Mouse (Mus musculus) adrenal gland, adult 18-20 months (tissue): ENCODE measurements around the gene 4921524J17Rik. TPM values are rescaled to one million over a fixed set of nuclear protein-coding genes. Genes with fewer than 3 reads are reported as not detected.
A peak's percentile ranks its signal among the peaks of the same experiment; 100 is the strongest.

Experiments used
- DNase-seq, 2 experiments: peaks; one replicate each; pipeline ENCODE4 v3.0.0; 2021 to 2022; ENCODE audit warnings: low spot score in 2 of 2
- long read RNA-seq, 2 experiments: library from polyadenylated mRNA; stranded (forward); transcript quantifications; one replicate each; pipeline ENCODE4 v2.0.0; 2021
- total RNA-seq, 2 experiments: library from RNA; stranded (reverse); gene quantifications; 1 replicate in 1 of 2; 2 replicates in 1 of 2; pipeline ENCODE4 v1.2.3; 2021

Gene 4921524J17Rik
- total RNA-seq = 10 to 100 TPM; 16.8 to 34.1 TPM
- long read RNA-seq, experiment 1, transcript 4921524J17Rik-201 (4 exons, 1,587 nt) = major isoform, 12 of 14 reads
- long read RNA-seq, experiment 1, partial matches to known transcripts = 0 of 14 reads
- long read RNA-seq, experiment 1, other reads (novel, unspliced or antisense) = 1 of 14 reads
- long read RNA-seq, experiment 2, transcript 4921524J17Rik-202 (3 exons, 419 nt) = minor isoform, 5 of 63 reads
- long read RNA-seq, experiment 2, transcript 4921524J17Rik-201 (4 exons, 1,587 nt) = major isoform, 54 of 63 reads
- long read RNA-seq, experiment 2, partial matches to known transcripts = 2 of 63 reads
- long read RNA-seq, experiment 2, other reads (novel, unspliced or antisense) = 2 of 63 reads

DNA sequence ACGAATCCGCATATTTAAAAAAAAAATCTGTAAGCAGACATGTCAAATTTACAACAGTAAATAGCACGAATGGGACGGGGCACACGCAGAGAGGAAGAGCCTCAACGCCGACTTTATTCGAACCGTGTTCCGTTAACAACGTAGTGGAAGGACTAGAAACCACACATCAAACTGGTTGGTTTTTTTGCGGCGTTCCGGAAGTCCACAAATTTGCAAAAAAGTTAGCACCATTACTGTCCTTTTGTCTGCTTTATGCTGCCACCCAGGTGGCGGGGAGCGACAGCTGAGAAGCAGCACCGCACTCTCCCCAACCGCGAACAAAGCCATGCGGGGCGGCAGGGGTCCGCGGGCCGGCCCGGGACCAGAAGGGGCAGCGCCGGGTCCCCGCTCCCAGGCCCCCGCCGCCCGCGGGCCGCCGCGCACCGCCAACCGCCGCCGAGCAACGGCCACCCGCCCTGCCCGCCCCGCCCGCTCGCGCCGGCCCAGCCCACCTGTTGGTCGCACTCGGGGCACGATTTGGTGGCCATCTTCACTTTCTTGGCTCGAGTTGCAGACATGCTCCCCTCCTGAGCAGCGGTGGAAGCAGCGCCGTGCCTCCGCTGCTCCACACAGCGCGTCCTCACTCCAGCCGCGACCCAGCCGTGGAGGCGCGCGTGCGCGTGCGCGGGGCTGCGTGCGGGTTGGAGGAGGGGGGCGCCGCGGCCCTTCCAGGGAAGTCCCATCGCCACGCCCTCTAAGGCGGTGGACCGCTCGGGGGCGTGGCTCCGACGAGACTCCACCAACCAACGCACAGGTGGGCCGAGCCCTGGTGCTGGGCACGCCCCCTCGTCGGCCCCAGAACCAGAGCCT, at the start of gene 4921524J17Rik:
4921524J17Rik (minus strand) TSS at position 666 of the 849 bp plus-strand sequence.
- peak; percentile 96 to 97 for DNase-seq

DNA sequence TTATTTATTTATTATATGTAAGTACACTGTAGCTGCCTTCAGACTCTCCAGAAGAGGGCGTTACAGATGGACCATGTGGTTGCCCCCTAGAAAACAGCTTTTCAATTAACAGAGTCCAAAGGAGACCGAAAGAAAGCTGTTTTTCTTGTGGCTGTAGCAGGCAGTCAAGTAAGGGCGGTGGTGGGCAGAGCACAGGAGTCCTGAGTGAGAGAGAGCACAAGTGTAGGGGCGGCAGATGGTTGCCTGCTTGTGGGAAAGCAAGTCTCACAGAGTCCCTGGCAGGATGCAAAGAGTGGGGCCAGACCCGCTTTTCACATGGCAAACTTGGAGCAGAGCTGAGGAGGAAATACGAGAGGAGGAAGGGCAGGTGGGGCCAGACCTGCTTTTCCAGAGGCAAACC, 49.8 kb upstream of the 4921524J17Rik start:
- no peak for DNase-seq

DNA sequence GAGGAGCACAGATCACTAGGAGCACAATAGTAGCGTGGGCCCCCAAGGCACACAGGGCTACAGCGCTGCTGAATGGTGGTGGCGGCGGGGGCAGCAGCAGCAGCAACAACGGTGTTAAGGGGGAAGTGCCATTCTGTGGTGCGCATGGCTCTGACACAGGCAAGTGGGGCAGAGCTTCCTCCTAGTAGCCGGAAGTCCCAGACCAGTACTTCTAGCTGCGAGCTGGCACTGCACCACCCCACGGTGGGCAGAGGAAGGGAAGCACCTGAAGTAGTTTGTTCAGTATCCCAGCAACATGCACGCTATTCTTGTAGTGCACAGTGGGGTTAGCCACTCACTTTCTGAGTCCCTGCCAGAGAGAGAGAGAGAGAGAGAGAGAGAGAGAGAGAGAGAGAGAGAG, 49.3 kb upstream of the 4921524J17Rik start:
- no peak for DNase-seq

DNA sequence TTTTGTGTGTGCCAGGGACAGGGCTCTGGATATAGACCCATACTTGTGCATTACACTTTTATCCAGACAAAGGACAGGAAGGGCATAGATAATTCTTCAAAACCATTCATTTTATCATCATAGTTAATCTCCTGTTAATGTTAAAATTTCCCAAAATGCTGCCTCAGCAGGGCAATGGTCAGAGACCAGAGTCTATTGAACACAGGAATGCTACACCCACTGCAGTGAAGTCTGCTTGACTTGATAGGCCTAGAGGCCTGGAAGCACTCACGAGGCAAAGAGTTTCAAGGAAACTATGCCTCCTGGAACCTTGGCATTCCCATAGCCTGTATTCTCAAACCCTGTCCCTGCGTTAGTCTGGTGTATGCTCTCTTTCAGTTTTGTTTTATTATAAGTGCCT, 47.1 kb upstream of the 4921524J17Rik start:
- no peak for DNase-seq

DNA sequence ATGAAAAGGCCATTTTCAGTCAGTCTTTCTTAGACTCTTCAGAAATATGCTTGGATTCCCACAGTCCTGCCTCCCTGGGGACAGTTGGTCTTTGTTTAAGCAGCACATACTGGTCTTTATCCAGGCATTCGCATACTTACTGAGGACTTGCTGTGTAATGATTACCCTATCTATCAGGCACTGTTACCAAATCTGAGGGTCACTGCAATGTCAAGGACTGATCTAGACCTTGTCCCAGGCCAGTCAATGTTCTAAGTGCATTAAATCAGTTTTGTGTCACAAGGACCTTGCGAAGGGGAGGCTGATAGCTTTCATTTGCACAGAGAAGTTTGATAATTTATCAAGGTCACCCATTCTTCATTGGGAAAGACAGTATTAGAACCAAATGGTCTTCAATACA, 45.8 kb upstream of the 4921524J17Rik start:
- no peak for DNase-seq

DNA sequence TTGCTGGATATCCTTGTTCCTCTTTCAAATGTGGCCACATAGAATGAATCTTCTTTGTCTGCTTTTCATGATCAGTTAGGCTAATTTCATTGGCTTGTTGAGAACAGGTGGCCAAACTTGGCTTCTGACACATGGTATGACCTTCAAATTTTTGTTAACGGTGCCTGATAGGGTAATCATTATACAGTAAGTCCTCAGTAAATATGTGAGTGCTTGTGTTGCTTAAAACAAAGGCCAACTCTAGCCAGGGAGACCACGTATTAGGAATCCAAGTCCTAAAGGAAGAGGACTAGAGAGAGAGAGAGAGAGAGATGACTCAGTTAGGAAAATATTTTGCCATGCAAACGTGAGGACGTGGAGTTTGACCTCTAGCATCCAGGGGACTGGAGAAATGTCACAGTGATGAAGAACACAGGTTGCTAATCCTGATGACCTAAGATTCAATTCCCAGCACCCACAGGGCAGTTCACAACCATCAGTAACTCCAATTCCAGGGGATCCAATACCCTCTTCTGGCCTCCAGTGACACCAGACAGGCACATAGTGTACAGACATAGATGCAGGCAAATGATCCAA, 44.4 kb upstream of the 4921524J17Rik start:
- no peak for DNase-seq

DNA sequence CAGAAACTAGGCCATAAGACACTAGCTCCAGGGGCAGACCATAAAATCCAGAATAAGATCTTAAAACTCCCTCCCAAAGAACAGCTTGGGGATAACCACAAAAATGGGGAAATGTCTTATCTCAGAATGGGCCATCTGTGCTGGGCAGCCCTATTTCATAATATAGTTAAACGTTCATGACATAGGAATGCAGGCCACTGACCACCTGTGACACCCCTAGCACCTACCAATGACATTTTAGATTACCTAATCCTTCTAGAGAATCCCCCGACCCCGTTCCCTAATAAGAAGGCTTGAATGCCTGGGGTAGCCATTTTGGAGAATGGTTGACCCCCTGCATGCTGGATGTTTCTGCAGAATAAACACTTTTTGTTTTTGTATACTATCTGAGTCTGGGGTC, 42.3 kb upstream of the 4921524J17Rik start:
- no peak for DNase-seq

DNA sequence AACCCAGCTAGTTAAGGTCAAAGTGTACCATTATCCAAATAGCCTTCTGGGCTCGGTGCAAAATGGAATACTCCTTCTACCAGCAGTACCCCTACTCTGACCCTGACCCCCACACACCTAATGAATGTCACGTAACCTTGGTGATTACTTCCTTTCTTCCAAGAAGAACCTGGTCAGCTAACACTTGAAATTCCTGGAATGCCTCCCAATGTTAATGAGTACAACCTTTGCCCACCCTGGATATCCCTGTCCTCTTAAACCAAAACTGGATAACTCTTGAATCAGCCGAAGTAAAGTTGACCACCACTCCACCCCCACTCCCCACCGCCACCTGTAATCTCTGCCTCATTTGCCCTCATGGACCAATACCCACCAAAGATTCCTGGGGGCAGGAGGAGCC, 40.6 kb upstream of the 4921524J17Rik start:
- DNase-seq = no peak

DNA sequence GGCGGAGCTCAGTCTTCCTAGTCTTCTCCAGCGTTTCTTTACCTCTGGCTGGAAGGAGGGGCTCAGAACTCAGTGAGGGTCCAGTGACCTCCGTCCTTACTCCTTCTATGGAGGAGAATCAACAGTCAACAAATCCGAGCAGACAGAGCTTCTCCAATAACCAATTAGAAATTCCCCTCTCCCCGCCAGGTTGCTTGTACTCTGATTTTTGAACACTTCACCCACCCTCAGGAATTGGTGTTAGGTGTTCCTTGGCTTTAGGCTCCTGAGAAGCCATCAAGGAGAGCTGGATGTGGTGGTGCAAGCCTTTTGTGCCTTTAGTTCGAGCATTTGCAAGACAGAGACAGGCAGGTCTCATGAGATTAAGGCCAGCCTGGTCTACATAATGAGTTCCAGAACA, 40.2 kb upstream of the 4921524J17Rik start:
- DNase-seq = no peak

DNA sequence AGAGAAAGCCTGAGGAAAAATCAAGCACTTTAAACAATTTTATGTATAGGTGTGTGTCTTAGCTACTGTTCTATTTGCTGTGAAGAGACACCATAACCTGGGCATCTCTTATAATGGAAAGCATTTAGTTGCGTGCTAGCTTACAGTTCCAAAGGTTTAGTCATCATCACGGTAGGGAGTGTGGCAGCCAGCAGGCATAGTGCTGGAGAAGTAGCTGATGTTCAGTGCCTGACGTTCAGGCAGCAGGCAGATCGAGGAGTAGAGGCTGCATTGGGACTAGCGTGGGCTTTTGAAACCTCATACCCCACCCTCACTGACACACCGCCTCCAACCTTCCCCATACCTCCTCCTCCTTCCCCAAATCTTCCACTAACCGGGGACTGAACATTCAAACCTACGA, 38.1 kb upstream of the 4921524J17Rik start:
- DNase-seq = no peak

DNA sequence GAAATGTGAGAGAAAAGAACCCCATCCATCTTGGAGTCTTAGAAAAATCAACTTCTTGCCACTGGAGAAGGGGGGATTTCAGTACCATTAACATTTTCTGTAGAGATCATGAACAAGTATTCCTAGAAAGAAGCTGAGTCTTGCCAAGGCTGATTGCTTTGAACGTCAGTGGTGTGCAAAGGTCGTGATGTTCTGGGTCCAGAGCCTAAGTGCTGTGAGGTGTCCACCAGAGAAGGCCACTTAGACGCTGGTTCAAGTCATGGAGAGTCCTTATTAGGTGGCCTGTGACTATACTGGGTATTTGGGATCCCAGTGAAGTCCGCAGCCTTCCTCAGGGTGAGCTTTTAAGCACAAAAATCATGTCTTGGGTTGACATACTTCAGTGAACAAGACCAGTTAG, 33.4 kb upstream of the 4921524J17Rik start:
- DNase-seq = no peak

DNA sequence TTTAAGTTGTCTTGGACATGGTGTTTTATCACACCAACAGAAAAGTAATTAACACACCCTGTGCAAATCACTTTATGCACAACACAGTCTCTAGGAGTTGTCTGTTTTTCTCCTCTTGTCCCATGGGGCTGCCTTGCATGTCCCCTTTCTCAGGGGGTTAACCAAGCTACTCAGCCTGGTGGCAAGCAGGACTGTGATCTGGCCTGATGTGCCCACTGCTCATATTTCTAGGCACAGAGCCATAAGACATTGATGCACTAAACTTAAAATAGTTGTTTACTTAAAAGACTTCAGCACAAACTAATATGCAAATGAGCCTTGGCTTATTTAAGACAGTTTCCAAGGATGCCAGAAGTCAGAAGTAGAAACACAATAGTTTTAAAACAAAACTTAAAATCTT, 31.7 kb upstream of the 4921524J17Rik start:
- DNase-seq = no peak

DNA sequence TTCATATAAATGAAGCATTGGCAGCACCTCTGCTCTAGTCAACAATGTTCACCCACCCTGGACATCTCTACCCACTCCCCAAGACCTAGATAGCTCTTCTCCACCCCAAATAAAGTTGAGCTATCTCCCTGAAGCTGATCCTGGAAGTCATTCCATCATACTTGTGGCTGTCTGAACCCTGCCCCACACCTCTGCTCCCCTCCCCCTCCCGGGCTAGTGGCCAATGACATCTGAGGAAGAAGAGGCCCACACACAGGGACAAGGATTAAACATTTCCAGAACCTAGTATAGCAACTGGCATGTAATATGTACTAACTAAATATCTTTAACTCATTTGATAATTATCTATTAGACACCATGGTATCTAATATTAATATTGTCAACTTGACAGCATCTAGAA, 29.8 kb upstream of the 4921524J17Rik start:
- DNase-seq = no peak

DNA sequence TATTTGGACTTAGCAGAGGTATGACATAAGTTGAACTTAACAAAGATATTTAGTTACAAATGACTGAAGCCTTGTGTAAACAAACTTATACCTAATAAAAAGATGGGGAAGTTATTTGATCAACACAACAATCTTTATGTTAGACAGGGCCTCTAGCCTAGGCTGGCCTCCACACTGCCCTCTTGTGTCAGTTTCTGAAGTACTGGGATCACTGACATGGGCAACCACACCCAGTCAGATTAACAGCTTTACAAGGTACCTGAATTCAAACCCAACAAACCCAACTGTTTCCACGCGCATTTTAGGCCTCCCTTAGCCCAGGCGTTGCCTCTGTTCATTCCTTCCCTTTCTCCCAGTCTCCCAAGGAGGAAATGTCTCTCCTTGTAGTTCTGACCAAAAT, 28.7 kb upstream of the 4921524J17Rik start:
- no peak for DNase-seq

DNA sequence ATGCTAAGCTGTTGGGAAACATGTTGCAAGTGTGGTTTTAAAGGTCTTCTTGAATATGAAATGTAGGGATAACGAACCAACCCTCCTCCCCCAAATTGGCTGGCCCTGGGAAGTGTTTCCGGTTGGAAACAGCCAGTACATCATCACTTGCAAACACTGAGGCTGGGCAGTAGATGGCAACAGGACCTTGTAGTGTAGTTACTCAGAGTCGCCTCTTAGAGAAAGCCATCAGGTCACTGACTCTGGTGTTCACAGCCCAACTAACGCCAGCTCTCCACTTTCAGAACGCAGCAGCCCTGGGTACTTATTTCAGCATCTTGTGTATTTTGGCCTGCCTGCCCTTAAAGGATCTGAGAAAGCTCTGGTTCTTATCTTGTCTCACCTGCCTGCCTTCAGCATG, 28.2 kb upstream of the 4921524J17Rik start:
- DNase-seq = no peak

DNA sequence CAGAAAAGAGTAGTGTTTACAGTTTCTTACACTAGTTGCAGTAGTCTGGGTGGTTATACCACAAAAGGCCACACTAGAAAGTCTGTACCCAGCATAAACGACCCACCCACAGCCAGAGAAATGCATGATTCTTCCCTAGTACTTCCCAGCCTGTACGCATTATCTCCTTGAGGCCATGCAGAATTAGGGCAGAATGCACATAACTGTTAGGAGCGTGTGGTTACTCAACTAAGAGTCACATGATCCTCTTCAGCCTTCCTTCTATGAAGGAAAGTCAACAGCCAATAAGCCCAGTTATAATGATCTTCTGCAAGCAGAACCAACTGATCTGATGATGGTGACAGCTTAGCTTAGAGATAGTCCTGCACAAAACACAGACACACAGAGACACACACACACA, 26.9 kb upstream of the 4921524J17Rik start:
- DNase-seq = no peak

DNA sequence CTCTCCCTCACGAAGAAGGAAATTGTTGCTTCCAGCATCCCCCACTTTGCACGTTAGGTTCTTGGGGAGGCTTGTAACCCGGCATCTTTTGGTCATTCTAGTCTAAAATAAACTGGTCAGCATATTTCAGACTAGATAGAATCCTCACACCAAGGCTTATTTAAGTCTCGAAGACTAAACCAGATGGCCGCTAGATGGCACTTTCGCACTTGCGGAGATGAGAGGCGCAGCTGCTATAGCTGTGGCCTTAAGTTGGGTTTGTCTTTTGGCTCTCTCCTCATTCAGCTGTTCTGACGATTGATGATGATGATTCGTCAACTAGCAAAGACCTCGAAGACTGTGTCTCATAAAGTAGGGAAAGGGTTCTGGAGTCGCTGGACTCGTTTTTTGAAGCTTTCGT, 23.9 kb upstream of the 4921524J17Rik start:
- DNase-seq = peak; percentile 47 to 58

DNA sequence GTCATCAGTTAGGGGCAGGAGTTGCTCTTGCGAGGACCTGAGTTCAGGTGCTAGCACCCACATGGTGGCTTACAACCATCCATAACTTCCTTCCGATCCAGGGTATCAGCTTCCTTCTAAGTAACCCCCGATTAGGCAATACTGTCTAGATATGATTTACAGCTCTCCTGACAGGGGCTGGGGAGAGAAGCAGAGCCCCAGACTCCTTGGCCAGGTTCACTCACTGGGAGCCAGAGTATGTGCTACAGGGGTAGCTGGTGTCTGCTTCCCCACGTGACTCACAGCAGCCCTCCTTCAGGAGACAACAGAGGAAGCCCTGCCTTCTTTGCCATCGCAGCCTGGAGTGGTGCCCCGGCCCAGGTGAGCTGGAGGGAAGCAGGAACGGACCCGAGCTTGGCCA, 22.1 kb upstream of the 4921524J17Rik start:
- no peak for DNase-seq

DNA sequence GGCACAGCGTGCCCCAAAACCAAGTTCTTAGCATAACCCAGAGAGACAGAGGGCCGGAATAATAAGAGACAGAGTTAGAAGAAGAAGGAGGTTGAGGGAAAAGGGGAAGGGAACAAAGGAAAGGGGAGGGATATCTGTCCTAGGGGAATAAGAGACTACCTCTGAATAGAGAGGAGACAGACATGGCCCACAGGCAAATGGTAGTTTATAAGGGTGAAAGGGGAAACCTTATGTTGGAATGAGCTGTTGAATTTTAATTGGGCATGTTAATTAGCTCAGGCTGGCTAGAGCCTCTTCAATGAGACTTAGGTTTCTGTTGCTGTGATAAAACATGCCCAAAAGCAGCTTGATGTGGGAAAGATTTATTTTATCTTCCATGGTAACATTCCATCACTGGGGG, 20.6 kb upstream of the 4921524J17Rik start:
- DNase-seq = no peak

DNA sequence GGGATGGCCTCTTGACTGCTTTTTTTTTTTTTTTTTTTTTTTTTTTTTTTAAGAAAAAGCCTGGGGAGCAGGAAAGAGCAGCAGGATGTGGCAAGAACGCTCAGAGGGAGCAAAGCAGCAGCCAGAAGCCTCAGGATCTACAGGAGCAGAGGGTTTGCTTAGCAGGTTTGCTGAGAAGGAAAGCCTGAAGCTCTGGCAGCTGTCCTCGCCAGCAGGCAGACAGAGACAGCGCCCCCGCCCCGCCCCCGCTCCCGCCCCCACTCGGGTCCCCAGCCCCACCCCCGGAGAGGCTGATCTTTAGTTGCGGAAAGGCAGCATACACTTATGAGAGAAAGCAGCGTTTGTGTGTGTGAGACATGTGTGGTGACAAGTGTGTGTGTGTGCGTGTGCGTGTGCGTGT, 19.7 kb upstream of the 4921524J17Rik start:
- DNase-seq = no peak

DNA sequence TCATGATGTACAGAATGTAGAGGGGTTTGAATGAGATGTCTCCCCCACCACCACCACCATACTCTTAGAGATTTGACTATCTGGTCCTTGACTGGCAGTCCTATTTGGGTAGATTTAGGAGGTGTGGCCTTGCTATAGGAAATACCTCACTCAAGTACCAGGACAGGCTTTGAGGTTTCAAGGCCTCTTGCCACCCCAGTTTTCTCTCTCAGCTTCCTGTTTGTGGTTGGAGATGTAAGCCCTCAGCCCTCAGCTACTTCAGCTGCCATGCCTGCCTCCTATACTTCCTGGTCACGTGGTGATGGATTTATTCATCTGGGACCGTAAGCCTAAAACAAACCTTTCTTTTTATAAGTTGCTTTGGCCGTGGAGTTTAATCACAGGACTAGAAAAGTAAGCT, 17.7 kb upstream of the 4921524J17Rik start:
- no peak for DNase-seq
